Mouse (Mus musculus) olfactory bulb, adult 2 months (tissue): ENCODE results near the gene Tbxas1. TPM values are rescaled to one million over a fixed set of nuclear protein-coding genes. Genes with fewer than 3 reads are reported as not detected.

Experiments
- H3K27ac ChIP-seq: fragments of 200-500 bp; 2 replicates; pipeline ENCODE4 v1.5.1; 2012; ENCODE audit warnings: low read depth, low read length; ENCODE audit not compliant: insufficient read depth
- H3K4me1 ChIP-seq: fragments of 200-500 bp; 2 replicates; pipeline ENCODE4 v1.6.1; 2012; ENCODE audit warnings: low read length; ENCODE audit not compliant: control insufficient read depth, insufficient read depth
- H3K4me3 ChIP-seq: fragments of 200-500 bp; 2 replicates; pipeline ENCODE4 v1.5.1; 2012; ENCODE audit warnings: mild to moderate bottlenecking, low read depth, low read length, moderate library complexity; ENCODE audit not compliant: insufficient read depth
- CTCF ChIP-seq: fragments of 200-500 bp; IDR thresholded peaks from 2 replicates; pipeline ENCODE4 v1.5.1; 2012; ENCODE audit warnings: low read depth, mild to moderate bottlenecking, low read length, moderate library complexity; ENCODE audit not compliant: insufficient read depth
- POLR2A ChIP-seq: fragments of 200-500 bp; IDR thresholded peaks from 2 replicates; pipeline ENCODE4 v1.6.1; 2012; ENCODE audit warnings: mild to moderate bottlenecking, low read depth, low read length, moderate library complexity; ENCODE audit not compliant: insufficient read depth
- WGBS: fragments of 180-500 bp; shearing (Covaris S2); methylation state at CpG from one replicate; pipeline ENCODE4 v1.1.7; 2018; 5-methylcytosine and 5-hydroxymethylcytosine counted together
- polyA plus RNA-seq: library from polyadenylated mRNA; stranded (reverse); fragments of >200 nt; gene quantifications from 2 replicates; pipeline ENCODE4 v1.2.4, GENCODE M21; 2012; ENCODE audit warnings: low replicate concordance; ENCODE audit not compliant: missing spikeins, insufficient read depth, insufficient read length

Gene Tbxas1
- polyA plus RNA-seq, 1 experiment = not detected

- H3K27ac ChIP-seq = no peak overlapping the region
- H3K4me1 ChIP-seq = peaks cover 11% of the 10 kb centered on the region
- no peak for TF ChIP-seq POLR2A
- no peak for TF ChIP-seq CTCF
- 95% methylated on average over 6 of the region's 6 CpGs for WGBS
- H3K4me3 ChIP-seq = no peak overlapping the region
Observed at GRCm38 (mm10) chr6:38850715-38851259, 24.4 kb upstream of the Tbxas1 start.

DNA sequence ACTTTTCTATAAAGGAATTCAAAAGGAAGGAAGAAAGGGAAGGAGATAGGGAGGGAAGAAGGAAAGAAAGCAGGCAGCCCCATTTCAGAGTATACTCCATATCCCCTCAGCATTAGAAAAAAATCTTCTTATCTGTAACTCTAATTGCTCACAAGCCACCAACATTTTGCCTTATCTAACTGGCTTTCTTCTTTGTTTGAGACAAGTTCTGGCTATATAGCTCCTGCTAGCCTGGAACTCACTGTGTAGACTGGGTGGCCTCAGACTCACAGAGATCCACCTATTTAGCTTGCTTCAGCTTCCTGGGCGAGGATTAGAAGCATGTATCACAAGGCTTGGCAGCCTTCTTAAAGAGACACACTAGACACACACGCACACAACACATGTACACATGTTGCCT, 23.5 kb upstream of the Tbxas1 start:
- Histone ChIP-seq H3K4me1 (peaks cover 8% of the 10 kb centered on the region; the same call in 1 of the 2 replicates), H3K4me3 (no peak overlapping the region), H3K27ac (no peak overlapping the region)
- TF ChIP-seq CTCF (no peak), POLR2A (no peak)
- WGBS = 88% methylated on average over 2 of the region's 2 CpGs

GRCm38 (mm10) chr6:38853561-38853992, 21.6 kb upstream of the Tbxas1 start:
- WGBS = 80% methylated on average over 5 of the region's 5 CpGs
- Histone ChIP-seq H3K27ac (no peak overlapping the region), H3K4me3 (no peak overlapping the region), H3K4me1 (peaks cover 5% of the 10 kb centered on the region; the same call in 1 of the 2 replicates)
- no peak for TF ChIP-seq CTCF
- no peak for TF ChIP-seq POLR2A

- WGBS = 90% methylated on average over 1 of the region's 1 CpGs
- Histone ChIP-seq H3K4me3 (no peak overlapping the region), H3K4me1 (no peaks in the 10 kb centered on the region), H3K27ac (no peak overlapping the region)
- no peak for TF ChIP-seq CTCF
- no peak for TF ChIP-seq POLR2A
Observed at GRCm38 (mm10) chr6:38859819-38860218, 15.4 kb upstream of the Tbxas1 start.

DNA sequence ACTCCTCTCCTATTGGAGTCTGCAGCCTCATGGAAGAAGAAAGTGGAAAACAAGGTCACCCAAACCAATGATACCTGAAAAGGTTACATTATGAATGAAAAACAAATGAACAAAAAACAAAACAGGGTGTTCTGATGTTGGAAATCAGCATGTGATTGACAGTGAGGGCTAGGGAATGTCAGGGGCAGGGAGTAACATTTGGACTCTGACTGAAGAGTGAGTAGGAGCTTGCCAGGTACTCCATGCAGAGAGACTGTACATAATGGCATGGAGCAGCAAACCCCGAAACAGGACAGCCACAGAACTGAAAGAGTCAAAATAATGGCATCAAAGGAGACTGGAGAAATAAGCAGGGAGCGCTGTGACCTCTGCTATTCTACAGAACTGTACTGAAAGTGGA, 14.9 kb upstream of the Tbxas1 start:
- WGBS = 100% methylated on average over 2 of the region's 2 CpGs
- TF ChIP-seq POLR2A = no peak
- TF ChIP-seq CTCF = no peak
- H3K27ac ChIP-seq = no peak overlapping the region
- H3K4me3 ChIP-seq = no peak overlapping the region
- H3K4me1 ChIP-seq = peaks cover 2% of the 10 kb centered on the region

- no peak overlapping the region for H3K27ac ChIP-seq
- whole genome bisulfite sequencing = 65% methylated on average over 3 of the region's 3 CpGs
- peaks cover 2% of the 10 kb centered on the region for H3K4me1 ChIP-seq
- no peak overlapping the region for H3K4me3 ChIP-seq
- no peak for TF ChIP-seq CTCF
- TF ChIP-seq POLR2A = no peak
Observed at GRCm38 (mm10) chr6:38863595-38863994, 11.6 kb upstream of the Tbxas1 start.

DNA sequence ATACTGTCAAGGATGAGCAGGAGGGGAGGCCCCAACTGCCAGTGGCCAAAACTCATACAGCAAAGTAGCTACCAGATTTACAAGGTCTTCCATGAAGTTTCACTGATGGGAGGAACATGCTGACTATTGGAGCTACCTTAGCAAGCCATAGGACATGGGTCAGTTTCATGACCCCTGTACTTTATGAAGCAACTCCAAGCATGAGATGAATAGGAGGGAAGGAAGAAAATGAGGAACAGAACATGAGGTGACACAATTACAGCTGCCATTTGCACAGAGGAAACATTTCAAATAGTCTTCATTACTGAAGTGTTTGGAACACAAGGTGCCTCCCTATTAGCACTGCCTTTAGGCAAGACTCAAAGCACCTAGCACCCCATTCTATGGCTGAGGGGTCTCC, 9.4 kb upstream of the Tbxas1 start:
- peaks cover 2% of the 10 kb centered on the region for H3K4me1 ChIP-seq
- H3K4me3 ChIP-seq = no peak overlapping the region
- TF ChIP-seq POLR2A = no peak
- TF ChIP-seq CTCF = no peak
- H3K27ac ChIP-seq = no peak overlapping the region

DNA sequence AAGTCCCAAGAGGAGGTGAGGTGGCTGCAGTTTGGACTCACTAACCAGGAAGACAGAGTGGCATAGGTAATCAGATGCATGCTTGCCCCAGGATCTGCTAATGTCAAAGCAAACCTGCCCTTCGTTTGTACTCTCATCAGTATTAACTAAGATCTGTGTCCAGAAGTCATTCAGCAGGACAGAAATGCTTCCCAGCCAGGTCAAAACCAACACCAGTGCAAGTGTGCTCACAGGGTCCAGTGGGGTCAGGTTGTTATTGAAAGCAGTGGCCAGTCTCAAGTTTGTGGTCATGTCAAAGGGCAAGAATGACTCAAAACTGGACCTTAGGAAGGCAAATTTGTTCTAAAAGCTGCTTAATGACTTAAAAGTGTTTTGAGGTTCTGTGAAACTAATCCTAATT, 8.8 kb upstream of the Tbxas1 start:
- WGBS = 94% methylated on average over 1 of the region's 1 CpGs
- TF ChIP-seq CTCF = no peak
- TF ChIP-seq POLR2A = no peak
- Histone ChIP-seq H3K27ac (no peak overlapping the region), H3K4me1 (peaks cover 2% of the 10 kb centered on the region), H3K4me3 (no peak overlapping the region)

DNA sequence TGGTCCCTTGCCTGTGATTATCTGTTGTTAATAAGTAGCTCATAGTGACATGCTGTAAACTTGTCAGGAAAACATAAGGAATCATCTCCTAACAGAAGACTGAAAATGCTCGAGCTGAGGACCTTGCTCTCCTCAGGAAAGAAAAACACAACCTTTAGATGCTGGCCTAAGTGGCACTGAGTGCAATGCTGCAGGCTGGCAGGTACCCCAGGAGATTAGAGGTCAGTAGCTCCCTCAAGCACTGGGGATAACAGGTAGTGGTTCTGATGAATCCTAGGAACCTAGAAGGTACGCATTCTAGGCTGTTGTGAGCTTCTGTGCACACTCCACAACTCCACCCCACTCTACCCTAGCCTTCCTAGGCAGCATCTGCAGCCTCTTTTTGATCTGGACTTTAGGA, 8.4 kb upstream of the Tbxas1 start:
- Histone ChIP-seq H3K4me1 (peaks cover 2% of the 10 kb centered on the region), H3K27ac (no peak overlapping the region), H3K4me3 (no peak overlapping the region)
- TF ChIP-seq POLR2A (no peak), CTCF (no peak)
- 53% methylated on average over 2 of the region's 2 CpGs for whole genome bisulfite sequencing

- WGBS = 63% methylated on average over 1 of the region's 1 CpGs
- TF ChIP-seq POLR2A (no peak), CTCF (no peak)
- no peak overlapping the region for H3K27ac ChIP-seq
- peaks cover 4% of the 10 kb centered on the region for H3K4me1 ChIP-seq
- no peak overlapping the region for H3K4me3 ChIP-seq
Observed at GRCm38 (mm10) chr6:38867291-38867690, 7.9 kb upstream of the Tbxas1 start.
